Mouse (Mus musculus): ENCODE measurements at regions not wholly inside any gene's neighbourhood (a gene's known extent, or its start where the extent isn't known, plus 50 kb on each side); places are given as distances from the start of the nearest gene placed in this dataset.
"Not testable (repeated sequence)": the region's sequence is repeated elsewhere in the genome, so short reads cannot be mapped to it uniquely, and the experiment has no call there.

DNA sequence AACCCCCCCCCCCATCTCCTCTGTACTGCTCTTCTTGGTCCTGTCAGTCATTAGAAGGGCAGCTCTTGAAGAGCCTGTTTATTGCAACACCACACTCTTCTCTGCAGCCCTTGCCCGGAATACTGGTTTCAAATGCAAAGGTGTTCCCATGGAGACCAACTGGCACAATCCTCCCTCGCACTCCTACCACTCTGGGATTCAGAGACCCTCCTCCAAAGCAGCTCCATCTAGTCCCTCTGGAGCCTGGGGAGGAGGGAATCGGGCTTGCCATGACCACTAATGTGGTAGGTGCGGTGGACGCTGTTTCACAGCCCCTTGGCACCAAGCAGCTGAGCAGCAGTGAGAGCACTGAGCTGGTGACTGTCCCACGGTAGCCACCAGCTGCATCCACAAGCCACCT is 83.1 kb downstream of the Stk35 start:
- DNase-seq: peak; percentile 51

DNA sequence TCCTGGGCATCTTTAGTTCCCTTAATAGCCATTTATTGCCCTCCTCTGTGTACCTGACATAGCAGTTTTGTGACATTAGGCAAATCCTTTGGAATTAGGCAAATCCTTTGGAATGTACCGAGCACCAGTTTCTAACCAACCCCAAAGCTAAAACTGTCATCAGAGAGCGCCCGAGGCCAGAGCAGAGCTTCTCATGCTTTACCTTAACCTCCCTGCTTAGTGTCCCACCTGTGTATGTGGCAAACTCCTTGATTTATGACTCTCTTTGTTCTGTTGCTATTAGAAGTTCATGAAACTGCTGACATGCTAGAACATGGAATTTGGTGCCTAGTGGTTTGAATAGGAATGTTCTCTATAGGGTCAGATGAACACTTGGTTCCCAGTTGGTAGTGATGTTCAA is 84.0 kb downstream of the Stk35 start:
- no peak for DNase-seq

DNA sequence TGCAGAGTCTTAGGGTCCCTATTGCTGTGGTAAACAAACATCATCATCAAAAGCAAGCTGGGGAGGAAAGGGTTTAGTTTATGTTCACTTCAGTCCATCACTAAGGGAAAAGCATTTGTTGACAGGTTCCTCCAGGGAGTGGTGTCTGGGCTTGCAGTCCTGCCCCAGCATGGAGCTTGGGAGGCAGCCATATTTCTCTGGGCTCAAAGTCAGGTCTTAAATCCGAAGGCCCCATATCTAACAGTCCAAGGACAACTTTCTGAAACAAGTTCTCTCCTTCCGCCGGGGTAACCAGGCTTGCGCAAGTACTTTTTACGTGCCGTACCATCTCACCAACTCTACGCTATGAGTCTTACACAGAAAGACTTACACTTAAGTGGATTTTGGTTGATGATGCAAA is 85.2 kb downstream of the Stk35 start:
- DNase-seq: no peak

DNA sequence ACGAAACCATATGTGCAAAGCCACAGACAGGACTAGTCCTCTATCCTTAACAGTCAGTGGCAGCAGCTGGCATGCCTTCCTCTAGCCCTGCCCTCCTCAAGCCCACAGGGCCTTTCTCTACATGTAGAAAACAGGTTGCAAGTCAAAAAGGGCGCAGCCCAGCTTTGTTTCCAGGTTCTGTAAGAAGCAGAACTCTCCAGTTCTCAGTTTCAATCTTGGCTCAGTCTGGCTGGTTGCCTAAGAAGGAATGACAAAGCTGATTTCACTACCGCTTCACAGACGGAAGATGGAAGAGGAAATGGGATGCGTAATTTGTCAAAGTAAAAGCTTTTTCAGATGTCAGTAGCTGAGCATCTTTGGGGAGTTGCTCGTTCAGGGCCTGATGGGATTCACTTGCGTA is 92.9 kb downstream of the Stk35 start:
- DNase-seq: no peak

DNA sequence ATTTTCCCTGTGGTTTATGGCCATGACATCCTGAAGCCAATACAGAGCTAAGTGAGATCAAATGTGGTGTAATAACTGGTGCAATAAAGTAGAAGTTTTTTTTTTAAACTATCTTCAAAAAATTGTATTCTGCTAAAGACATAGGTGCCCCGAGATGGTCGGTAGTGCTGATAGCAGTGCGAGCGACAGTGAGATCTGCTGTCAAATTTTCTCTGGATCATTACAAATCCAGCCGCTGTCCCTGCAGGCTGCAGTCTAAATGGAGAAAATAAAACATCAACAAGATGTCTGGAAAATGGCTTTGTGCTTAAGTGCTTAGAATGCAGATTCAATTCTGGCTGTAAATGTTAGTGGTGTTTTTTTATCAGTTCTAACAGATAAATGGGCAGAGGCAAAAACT is 93.5 kb downstream of the Stk35 start:
- no peak for DNase-seq

DNA sequence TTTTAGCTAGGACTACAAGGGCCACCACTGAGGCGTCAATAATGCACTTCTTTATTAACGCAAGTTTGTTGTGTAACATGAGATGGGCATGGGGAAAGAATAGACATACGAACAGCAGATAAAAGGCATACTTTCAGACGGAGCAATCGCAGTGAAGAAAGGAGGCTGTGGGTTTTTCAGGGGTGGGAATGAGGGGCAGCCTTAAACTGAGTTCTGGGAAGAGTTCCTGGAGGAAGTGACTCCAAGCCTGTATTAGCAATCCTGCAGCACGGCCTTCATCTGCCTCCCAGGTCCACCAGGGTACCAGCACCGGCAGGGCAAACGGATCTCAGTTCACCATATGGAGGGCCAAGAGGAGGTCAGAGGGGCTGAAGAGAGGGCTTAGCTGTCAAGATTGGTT is 94.6 kb downstream of the Stk35 start:
- no peak for DNase-seq

DNA sequence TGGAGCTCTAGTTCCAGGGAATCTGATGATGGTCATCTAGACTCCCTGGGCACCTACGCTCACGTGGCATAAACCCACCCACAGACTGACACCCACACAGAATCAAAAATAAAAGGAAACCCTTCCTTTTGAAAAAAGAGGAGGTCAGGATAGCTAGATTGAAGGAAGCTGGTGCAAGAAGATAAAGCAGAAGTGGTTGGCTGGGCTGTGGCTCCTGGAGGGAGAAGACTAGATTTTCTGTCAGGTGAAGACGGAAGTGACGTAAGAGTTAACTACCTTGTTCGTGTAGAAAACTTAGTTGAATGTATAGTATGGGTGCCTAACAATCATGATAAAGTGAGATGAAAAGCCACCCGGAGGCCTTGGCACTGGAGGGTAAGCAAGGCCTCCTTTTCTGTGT is 95.1 kb downstream of the Stk35 start:
- no peak for DNase-seq

DNA sequence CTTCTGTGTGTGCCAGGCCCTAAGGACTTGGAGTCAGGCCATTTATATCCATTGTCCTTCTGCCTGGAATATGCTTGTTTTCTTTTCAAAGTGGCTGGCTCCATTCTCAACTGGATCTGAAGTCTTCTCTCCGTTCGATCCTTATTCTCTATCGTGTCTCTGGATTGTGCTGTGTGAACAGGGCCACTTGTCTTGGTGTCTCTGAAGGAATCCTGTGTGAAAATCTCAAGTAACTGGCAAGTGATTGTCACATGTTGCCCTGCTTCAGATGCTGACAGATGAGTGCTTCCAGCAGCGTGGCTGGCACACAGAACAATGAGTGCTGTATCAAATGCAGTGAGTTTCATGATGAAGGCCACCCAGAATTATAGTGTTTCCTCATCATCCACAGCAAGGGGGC is 96.4 kb downstream of the Stk35 start:
- DNase-seq: no peak

DNA sequence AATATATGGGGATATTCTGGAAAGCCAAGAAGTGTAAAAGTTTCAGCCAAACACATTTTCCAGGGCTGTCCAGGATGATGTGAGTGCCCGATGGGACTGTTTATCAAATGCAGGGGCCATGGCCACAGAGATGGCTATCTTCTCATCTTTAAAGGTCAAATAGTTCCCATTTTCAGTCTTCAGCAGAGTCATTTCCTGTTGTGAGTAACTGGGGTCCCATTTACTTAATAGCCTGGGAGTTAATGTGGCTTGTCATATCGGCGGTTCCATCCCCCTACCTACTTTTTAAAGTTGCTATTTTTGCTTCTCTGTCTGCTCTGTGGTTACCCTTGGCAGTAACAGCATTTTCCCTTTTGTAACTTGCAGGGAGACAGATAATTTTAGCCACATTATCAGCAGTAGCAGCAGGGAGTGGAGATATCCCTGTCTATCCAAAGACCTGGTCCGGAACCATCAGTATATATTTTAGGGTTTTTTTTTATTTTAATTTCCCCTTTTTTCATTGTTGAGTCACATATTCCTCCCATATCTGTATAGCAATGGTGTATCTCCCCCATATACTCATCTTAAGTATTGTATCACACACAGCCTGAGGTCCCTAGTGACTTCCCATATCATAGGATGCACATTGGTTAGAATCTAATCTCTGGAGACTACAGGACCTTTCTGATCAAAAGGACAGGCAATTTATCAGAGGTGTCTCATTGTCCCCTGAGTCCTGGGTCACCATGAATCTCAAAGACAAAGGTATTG is 103.2 kb downstream of the Stk35 start:
- DNase-seq: no peak

DNA sequence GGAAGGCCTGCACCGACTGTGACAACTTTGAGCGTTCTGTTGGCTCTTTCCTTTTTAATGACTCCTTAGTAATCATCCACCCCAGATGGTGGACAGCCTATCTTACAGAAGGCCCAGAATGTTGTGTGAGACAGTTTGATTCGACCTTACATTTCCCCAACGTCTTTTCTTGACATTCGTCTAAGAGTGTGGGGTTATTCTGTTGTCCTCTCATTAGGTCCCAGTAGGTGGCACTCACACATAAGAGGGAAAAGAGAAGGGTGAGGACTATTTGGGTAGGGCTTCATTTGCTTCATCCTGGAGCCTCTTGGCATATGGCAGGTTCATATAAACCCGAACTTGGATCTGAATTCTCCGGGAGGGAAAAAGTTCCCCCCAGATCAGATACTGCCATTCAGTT is 104.4 kb downstream of the Stk35 start:
- no peak for DNase-seq

DNA sequence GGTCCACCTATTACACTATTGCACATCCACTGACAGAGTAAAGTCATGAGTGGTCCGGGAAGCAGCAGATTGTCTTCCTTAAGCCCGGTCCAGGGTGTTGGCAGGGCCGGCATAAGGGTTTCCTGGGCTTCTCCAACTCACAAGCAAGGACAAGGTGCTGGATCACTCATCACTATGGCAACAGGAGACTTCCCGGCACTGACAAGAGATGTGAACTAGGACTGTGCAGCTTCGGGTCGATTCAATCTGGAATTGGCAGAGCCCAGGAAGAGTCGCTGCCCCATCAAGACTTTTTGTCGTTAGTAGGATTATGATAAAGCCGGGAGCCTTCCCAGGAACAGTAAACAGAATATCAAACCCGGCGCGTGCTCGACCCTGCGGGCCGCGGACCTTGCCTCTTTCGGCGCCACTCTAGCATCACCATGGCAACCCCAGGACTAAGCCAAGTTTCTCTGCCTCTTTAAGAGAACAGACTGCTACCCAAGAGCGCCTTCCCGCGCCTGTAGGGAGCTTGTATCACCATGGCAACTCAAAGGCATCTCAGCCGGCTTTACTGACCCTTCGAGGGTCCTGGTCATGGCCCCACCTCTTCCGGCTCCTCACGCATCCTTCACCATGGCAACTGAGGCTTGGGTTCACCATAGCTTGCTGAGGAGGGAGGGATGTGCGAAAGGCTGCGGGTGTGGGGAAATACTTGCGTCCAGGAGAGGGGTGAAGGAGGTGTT is 103.3 kb upstream of the Tgm3 start:
- peak; percentile 78 for DNase-seq

DNA sequence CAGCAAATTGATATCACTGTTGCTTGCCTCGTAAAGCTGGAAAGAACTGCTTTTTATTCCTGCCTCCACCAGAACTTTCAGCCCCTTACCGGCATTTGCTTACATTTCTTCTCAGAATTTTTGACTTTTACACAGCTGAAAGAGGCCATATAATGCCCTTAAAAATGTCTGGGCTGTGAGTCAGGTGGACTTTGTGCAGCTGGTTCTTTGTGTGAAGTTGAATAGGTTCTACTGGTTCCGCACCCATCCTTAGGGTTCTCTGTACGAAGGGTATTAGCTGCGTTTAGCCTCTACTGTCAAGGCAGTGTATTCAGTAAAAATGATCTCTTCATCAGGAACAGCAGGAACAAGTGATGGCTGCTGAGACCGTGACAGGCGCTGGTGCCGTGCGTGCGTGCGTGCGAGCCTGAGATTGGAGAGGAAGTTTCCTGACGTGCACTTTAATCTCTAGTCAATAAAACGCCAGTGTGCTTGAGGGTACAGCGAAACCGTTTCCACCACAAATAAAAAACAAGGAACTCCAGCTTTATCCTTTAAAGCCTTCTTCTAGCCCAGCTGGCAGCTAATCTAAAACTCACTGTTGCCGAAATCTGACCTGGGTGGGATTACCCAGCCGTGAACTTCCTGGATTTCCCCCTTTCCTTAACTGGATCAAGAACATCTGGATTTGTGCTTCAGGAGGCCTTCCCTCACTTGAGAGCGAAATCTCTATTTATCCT is 100.8 kb upstream of the Tgm3 start:
- no peak for DNase-seq

DNA sequence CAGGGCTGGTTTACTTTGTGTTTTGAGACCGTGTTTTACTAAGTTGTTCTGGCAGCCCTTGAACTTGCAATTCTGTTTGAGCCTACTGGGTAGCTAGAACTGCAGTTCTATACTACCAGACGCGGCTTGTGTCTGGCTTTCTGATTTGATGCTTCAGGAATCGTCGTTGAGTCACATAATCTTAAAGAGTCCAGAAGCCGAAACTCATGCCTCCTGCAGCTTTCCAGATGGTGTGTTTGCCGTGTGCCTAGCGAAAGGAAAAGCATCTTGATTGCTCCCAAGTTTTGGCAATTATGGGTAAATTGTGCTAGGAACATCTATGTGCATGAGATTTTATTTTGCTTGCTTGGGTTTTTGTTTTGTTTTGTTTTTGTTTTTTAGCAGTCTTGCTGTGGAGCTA is 99.6 kb upstream of the Tgm3 start:
- DNase-seq: no peak

DNA sequence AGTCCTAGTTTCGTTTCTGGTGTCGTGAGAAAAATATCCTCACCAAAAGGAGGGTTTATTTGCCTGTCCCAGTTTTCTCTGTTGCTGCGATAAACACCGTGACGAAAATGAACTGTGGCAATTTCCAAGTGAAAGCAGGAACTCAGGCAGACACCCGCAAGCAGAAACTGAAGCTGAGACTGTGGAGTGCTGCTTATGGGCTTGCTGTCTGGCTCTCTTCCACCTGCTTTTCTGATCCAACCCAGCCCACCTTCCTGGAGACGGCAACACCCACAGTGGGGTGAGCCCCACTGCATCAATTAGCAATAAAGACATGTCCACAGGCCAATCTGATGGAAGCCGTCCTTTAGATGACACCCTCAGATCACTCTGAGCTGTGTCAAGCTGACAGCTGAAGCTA is 97.9 kb upstream of the Tgm3 start:
- no peak for DNase-seq

DNA sequence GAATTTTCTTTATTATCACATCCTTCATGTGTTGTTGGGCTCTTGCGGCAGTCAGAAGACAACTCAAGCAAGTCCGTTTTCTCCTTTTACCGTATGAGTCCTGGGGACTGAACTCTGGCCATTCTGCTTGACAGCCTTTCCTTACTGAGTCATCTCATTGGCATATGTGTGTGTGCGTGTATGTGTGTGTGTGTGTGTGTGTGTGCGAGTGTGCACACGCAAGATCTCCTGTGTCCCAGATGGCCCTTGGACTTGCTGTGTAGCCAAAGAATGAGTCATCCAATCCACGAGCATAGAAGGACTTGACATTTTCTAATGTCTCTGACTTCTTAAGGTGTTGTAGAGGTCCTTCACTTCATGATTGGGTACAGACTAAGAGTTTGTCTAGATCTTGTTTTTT is 95.7 kb upstream of the Tgm3 start:
- DNase-seq: no peak

DNA sequence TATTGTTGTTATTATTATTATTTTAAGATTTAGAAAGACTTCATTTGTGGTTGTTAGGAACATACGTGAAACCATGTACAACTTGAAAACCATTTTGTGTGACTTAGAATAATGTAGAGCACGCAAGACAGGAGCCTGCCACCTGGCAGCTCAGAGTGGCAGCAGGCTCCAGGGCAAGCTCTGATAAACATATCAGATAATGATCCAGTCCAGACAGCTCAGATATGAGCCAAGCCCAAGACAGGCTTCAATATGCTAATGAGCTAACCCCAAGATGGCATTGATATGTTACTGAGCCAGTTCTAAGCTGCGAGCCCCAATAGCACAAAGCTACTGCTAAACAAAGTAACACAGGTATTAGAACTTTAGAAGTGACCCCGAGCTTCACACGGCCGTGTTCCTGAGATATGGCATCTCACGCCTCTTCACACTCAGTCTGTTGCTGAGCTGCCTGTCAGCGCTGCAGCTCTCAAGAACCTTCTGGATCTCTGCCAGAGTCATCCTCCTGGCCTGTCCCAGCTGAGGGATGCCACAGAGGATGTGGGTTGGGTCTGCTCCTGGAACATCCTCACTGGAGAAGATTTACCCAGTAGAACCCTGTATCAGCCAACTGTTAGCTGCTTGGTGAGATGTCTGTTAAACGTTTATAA is 93.9 kb upstream of the Tgm3 start:
- DNase-seq: no peak

DNA sequence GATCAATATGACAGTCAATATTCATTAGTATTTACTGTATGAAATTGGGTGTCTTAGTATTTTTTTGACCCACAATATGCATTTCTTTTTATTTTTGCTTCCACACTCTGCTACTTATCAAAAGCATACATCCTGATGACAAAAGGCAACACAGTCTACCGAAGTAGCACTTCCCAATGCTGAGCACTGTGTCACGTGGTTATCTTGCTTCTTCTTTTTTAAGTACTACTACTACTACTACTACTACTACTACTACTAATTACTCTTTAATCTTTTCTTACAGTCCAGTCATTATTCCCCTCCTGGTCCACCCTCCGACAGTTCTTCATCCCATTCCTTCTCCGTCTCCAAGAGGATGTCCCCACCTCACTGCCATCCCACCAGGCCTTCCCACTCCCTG is 92.6 kb upstream of the Tgm3 start:
- DNase-seq: no peak

DNA sequence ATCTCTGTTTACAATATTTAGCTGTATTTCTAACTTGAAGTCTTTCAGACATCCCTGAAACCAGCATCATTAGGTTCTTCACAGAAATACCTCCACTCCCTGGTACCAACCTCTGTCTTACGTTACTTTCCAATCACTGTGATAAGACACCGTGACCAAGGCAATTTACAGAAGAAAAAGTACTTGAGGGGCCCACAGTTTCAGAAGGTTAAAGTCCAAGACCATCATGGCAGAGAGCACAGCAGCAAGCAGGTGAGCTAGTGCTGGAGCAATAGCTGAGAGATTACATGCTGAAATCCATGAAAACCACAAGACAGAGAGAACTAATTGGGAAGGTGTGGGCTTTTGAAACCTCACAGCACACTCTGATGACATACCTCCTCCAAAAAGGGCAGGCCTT is 84.9 kb upstream of the Tgm3 start:
- no peak for DNase-seq

DNA sequence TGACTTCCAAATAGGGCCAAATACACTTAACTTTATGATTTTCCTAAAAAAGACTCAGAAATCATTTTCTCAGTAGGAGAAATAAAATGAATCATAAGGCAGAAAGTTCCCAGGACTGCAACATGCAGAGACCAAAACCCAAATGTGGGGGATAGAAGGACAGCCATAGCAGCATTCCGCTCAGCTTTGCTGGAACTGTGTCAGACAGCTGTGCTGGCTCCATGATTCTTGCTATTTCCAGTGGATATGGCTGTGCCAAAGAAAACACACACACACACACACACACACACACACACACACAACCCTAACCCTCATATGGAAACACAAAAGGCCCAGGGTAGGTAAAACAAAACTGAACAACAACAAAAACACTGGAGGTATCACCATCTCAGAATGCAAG is 78.6 kb upstream of the Tgm3 start:
- no peak for DNase-seq

DNA sequence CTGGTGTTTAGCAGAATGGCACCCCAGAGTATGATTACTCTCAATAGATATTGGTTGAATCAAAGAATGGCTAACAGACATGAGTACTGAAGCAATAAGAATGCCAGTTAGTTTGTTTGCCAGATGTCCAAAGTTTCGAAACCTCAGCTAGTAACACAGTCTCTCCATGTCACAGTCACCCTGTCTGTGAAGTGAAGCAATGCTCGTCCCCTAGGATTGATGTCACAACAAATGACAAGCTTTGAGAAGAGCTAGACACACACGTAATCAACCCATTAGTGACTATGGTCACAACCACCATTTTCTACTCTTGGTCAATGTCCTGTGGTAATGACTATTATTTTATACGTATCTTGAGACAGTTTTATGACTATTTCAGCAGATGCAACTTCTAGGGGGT is 69.3 kb upstream of the Tgm3 start:
- DNase-seq: no peak

DNA sequence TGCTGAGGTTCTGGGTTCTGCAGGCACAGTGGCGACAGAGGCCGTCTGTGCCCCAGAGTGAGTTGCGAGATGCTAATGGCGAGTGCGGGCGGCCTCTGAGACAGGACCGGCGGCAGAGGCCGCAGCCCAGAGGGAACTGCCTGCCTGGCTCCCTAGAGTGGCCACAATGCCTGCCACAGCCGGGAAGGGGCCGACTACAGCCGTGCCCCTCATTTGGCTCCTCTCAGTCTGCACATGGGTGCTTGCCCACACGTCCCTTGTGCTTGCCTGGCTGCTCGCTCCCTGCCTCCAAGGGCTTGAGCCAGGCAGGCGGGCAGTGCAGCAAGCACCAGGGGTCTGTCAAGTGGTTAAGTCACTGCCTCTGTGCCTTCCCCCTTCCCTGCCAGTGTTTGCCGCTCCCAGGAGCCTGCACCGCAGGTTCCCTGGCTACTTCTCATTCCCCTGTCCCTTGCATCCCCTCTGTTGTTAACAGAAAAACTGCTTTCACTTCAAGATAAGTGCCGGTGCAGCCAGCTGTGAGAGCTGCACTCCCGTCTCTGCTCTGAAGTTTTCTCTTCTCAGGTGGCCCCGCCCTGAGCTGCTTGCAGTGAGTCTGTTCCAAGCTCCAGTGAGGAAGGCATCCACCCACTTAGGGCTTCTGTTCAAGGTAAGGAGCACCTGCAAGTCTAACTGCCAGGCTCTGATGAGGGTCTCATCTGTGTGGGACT is 64.1 kb upstream of the Tgm3 start:
- DNase-seq: no peak

DNA sequence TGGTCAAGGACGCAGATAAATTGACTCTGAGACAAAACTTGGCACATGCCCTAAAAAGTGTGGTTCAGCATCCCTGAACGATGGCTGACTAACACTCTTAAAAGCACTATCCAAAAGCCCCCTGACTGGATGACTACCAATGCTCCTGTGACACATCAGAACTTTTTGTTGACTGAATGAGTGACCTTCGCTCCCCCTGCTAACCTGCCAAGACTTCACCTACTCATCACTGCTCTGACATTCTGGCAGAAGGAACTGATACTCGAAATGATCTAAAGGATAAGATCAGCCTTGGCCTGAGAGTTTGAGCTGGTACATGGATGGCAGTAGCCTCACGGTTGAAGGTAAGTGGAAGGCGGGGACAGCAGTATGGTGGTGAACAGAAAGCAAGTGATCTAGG is 62.4 kb upstream of the Tgm3 start:
- DNase-seq: not testable (repeated sequence)

DNA sequence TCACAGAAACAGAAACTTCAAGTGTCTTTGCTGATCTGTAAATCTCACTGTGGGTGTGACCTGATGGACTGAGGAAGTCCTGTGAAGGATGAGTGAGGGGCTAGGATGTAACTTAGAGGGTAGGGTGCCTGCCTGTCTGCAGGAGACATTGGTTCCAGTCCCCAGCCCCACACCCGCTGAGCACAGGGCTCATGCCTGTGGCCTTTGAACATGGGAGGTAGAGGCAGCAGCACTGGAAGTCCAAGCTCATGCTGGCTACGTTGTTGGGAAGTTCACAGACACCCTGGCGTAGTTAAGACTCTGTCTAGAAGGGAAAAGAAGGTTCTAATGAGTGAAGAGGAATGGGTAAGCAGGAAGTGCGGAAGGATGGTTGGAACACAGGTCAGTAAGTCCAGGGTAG is 59.7 kb upstream of the Tgm3 start:
- no peak for DNase-seq
